Mouse (Mus musculus) Patski (cell line): ENCODE measurements at regions not wholly inside any gene's neighbourhood (a gene's known extent, or its start where the extent isn't known, plus 50 kb on each side); places are given as distances from the start of the nearest gene placed in this dataset.

Experiments used
- ATAC-seq: fragments of 100-300 bp; one replicate; pipeline ENCODE4 v1.8.0; 2021
- CTCF ChIA-PET: fragments of 350-600 bp; sonication (Branson Sonifier 250); formaldehyde crosslinking; loops from one replicate; lab custom pipeline; 2022; ENCODE audit warnings: inconsistent platforms; lab: Charles Lee
- POLR2A ChIA-PET: fragments of 350-600 bp; sonication (Branson Sonifier 250); formaldehyde crosslinking; loops from one replicate; lab custom pipeline; 2022; ENCODE audit warnings: antibody characterized with exemption, inconsistent platforms; lab: Charles Lee
- DNase-seq: peaks from one replicate; pipeline ENCODE4 v3.0.0-alpha.2; 2011; ENCODE audit warnings: low read depth, low spot score
- H3K27me3 ChIP-seq: fragments of 371-371 bp; one replicate; pipeline ENCODE4 v1.5.1; 2021
- CTCF ChIP-seq: fragments of 100-300 bp; IDR thresholded peaks from one replicate; pipeline ENCODE4 v1.5.1; 2021
- in situ Hi-C: fragments of 300-500 bp; cut with MboI; formaldehyde crosslinking; loops from 3 replicates; pipeline ENCODE4 v1.11.1; 2018; ENCODE audit warnings: low pct_unique_long_range_greater_than_20kb, mixed read lengths

DNA sequence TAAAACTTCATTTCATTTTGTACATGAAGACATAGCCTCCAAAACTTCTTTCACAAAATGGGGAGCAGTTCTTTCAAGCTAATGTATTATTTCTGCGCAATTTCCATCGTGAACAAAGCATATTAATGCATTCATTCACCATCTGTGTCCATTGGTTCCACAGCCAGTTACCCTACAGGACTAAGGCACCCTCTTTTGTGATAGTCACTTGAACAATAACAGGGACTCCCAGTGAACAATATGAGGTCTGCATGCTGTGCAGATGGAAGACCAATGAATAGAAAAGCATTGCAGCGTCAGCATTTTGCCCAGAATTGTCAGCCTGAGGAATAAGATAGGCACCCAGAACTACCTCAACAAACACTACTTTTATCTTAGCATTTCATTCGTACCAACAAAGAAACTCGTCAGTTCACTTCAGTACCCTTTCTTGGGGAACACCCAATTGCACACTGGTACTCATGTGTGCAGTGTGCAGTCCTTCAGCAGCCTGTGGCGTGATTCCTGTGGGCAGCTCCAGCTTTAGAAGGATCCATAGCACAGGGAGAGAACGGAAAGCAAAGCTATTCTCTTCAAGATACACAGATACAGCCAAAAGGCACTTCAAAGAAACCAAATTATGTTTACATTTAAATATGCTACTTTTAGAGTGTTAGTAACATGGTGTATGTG, 476.2 kb upstream of the Nr3c2 start:
- ATAC-seq, result no peak
- CTCF ChIA-PET, result no interaction called here
- no peaks in the 10 kb centered on the region for H3K27me3 ChIP-seq
- in situ Hi-C loops, result no loop called here
- no peak for TF ChIP-seq CTCF
- POLR2A ChIA-PET, result no interaction called here
- no peak for DNase-seq

DNA sequence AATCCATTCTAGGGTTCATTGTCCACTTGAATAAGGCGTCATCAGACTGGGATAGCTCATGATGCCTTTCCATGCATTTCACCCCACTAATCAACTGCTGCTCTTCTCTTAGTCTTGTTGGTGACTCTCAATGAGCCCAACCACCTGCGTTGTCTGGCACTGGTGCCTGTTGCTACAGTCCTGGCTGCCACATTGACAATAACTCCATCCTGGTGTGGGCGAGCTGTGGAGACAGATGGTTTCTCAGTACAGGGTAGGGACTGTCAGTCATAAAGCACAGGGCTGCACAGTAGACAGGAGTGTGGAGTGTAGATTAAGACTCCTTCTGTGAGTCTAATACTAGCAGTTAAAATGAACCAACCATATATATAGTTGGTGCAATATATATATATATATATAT, 469.4 kb upstream of the Nr3c2 start:
- ATAC-seq (no peak), DNase-seq (no peak)
- ChIA-PET POLR2A (no interaction called here), CTCF (no interaction called here)
- peaks cover 10% of the 10 kb centered on the region for H3K27me3 ChIP-seq
- no peak for TF ChIP-seq CTCF
- in situ Hi-C loops, result no loop called here

DNA sequence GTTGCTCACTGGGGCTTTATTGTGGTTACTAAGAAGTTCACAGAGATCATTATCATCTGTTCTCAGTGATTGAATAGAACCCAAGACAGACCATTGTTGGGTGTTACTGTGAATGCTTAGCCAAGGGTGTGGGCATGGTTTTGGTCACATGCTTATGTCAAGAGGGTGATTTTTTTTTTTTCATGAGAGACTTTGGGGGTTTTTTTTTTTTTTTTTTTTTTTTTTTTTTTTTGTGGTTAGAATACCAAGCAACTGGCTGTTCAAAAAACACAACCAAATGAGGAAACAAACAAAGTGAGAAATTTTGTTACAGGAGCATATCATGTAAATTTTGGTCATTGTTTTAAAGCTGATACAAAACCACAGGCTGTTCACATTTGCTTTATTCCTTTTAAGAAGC, 466.4 kb upstream of the Nr3c2 start:
- ATAC-seq, result no peak
- in situ Hi-C loops, result no loop called here
- peaks cover 11% of the 10 kb centered on the region for H3K27me3 ChIP-seq
- ChIA-PET POLR2A (no interaction called here), CTCF (no interaction called here)
- no peak for TF ChIP-seq CTCF
- no peak for DNase-seq

DNA sequence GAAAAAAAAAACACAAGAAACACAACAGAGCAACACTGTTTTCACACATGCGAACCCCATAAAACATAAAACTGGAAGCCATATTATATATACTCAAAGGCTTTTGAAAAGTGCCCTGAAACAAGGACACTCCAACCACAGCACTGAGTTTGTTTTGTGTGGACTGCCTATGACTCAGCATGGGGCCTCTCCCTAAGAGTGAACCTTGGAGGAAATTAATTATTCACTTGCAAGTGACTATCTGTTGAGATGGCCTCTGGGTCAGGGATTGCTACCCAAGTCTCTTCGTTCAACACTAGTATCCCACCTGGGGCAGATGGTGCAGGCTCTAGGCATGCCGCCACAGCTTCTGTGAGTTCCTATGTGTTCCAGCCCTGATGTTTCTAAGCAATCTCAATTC, 461.3 kb upstream of the Nr3c2 start:
- ChIA-PET POLR2A (no interaction called here), CTCF (no interaction called here)
- no peak for ATAC-seq
- peaks cover 3% of the 10 kb centered on the region for H3K27me3 ChIP-seq
- in situ Hi-C loops, result no loop called here
- no peak for TF ChIP-seq CTCF
- DNase-seq, result no peak

DNA sequence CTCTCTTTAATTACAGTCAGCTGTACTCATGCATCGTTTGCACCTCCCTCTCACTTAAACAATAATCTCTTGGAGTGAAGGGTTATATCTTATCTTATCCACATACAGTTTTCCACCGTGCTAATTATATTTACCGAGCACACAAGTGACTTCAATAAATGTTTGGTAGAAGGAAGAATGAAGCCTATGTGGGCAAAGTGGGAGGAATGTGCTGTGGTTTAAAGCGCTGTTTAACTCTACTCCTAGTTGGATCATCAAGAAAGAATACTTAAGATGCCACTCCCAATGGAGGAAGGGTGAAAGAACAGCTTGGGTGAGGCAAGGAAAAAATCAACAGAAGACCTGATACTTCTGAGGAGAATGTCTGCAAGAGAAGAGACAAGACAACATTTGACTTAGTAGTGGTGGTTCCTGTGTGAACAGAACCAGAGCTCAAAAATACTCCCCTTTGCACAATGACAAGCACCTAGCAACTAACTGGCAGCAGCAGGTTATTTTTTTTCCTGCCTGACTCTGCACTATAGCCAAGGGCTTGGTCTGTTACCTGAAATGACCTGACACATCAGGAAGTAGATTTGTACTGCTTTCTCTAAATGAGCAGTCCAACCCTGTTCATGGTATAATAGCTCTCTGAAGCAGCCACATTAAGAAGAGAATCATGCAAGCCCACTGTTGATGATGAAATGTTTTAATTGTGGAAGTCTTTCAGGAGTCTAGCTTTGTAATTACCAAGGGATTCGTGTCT, 424.6 kb upstream of the Nr3c2 start:
- H3K27me3 ChIP-seq, result peaks cover 6% of the 10 kb centered on the region
- no peak for DNase-seq
- ChIA-PET CTCF (no interaction called here), POLR2A (no interaction called here)
- no peak for ATAC-seq
- in situ Hi-C loops, result no loop called here
- TF ChIP-seq CTCF, result no peak

DNA sequence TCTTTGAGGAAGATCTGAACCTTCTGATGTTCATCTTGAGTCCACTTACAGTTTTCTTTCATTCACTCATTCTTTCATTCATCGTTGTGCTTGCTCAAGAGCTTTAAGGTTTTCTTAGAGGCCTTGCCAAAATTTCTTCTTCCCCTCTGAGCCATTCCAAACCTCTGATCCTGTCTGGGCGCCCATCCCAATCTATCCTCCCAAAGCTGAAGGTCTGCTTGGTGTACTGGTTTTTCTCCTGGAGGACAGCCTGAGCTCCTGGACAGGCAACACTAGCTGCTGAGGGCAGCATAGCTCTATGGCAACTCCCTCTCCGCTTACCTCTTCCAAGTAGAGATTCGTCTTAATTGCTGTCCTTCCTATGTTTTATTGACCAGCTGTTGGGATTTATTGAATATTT, 420.3 kb upstream of the Nr3c2 start:
- ChIA-PET POLR2A (no interaction called here), CTCF (no interaction called here)
- no peak for TF ChIP-seq CTCF
- no peak for ATAC-seq
- H3K27me3 ChIP-seq, result no peaks in the 10 kb centered on the region
- DNase-seq, result no peak
- in situ Hi-C loops, result no loop called here

DNA sequence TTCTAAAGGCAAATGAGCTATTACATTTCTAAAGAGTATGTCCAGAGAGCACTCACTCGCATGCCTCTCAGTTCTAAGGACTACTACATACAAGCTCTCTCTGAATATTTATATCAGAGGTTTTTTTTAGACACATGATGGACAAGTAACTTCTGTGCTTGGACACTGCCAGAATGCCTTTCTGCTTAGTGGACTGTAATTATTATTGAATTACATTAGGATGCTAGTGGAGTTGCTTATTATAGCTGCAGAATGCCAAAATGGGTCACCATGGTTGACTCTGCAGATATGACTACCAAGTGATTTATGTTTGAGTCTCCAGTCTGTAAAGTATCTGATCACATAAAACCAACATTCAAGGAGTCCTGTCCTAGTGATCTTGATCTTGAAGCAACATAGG, 395.6 kb upstream of the Nr3c2 start:
- in situ Hi-C loops, result no loop called here
- ATAC-seq (no peak), DNase-seq (no peak)
- H3K27me3 ChIP-seq, result no peaks in the 10 kb centered on the region
- CTCF ChIA-PET, result no interaction called here
- no peak for TF ChIP-seq CTCF
- POLR2A ChIA-PET, result no interaction called here

DNA sequence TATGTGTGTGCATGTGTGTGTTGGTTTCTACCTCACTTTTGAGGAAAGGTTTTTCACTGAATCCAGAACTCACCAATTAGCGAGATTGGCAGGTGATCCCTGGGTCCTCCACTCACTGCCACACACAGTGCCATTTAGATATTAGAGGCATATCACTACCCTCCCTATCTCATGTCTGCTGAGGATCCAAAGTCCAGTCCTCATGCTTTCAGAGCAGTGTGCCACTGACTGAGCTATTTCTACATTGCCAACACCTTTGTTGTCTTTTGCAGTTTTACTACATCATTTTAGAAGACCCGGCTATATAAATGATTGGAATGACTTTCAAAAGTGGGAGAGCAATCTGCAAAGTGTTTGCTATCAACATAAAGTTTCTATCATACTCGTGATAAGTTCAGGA, 392.0 kb upstream of the Nr3c2 start:
- DNase-seq, result no peak
- CTCF ChIA-PET, result no interaction called here
- ATAC-seq, result no peak
- in situ Hi-C loops, result no loop called here
- no peak for TF ChIP-seq CTCF
- POLR2A ChIA-PET, result no interaction called here
- no peaks in the 10 kb centered on the region for H3K27me3 ChIP-seq

DNA sequence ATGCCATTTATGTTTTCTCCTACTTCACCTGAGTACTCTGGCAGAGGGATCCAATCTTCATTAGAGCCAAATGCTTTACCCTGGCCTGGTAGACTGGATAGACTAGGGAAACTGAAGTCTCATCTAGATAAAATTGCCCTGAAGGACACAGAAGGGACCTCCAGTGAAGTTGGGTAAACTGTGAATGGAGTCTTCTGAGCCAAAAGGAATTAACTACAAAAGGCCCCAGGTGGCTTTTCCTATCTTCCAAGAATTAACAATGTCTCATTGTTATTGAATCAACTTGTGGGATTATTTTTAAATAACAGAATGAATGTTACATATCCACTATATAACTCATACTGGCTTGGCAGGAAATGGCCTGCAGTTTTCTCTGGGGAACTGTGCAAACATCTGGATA, 390.0 kb upstream of the Nr3c2 start:
- no peak for TF ChIP-seq CTCF
- ATAC-seq, result no peak
- H3K27me3 ChIP-seq, result peaks cover 6% of the 10 kb centered on the region
- in situ Hi-C loops, result no loop called here
- no peak for DNase-seq
- POLR2A ChIA-PET, result no interaction called here
- CTCF ChIA-PET, result interaction anchor here (1.0 kb wide), 1 partner anchor 28 kb away, joined by 4 read pairs; no protein-coding TSS in a partner anchor

DNA sequence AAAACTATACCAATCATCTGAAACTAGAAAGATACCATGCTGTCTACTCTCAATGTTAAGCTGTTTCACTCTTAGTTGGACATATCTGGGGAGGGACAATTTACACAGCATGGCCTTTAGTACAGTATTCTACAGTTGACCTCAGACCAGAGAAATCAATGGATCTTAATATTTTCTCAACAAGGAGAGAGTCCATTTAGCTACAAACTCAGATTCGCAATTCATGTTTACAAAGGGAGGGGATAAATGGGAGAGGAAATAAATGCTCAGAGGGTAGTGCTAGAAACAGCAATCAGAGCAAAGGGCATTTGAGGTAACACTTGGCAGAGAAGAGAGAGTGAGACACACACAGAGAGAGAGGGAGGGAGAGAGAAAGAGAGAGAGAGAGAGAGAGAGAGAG, 385.1 kb upstream of the Nr3c2 start:
- DNase-seq, result no peak
- in situ Hi-C loops, result no loop called here
- peaks cover 6% of the 10 kb centered on the region for H3K27me3 ChIP-seq
- CTCF ChIA-PET, result no interaction called here
- no peak for TF ChIP-seq CTCF
- POLR2A ChIA-PET, result no interaction called here
- ATAC-seq, result no peak

DNA sequence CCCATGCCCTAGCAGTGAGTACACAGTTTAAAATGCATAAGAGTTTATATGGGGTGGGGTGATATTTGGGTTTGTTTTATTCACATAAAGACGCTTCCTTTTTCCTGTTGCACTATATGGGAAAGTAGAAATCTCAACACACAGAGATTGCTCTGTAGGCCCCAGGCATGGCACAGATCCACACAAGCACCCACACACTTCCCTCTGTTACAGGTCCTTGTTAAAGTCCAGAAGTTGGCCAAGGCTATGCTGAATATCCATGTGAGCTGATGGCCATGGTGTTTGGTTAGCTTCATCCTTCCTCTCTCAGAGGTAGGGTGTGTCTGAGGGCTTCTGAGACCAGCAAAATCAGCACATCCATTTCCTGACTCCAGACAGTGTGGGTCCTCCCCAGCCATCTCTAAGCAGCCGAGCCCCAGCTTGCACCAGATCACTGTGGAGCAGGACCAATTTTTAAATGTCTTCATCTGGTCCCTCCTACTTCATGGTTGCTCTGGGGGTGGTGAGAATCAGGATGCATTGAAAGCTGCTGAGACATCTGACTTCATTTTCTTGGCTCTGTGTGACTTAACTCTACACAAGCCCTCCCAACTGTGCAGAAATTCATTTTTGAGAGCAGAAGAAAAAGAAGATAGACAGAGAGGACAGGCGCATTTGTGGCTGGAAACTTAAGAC, 360.3 kb upstream of the Nr3c2 start:
- ATAC-seq, result no peak

More for the DNA sequence above, 360.3 kb upstream of the Nr3c2 start:
- CTCF ChIA-PET, result no interaction called here
- DNase-seq, result no peak
- in situ Hi-C loops, result no loop called here
- H3K27me3 ChIP-seq, result no peaks in the 10 kb centered on the region
- no peak for TF ChIP-seq CTCF
- POLR2A ChIA-PET, result no interaction called here
